Mouse (Mus musculus): ENCODE measurements around the gene Lif. TPM values are rescaled to one million over a fixed set of nuclear protein-coding genes. Genes with fewer than 3 reads are reported as not detected.

Lif gene
- polyA plus RNA-seq, 1 experiment, result 0.90 TPM

DNA sequence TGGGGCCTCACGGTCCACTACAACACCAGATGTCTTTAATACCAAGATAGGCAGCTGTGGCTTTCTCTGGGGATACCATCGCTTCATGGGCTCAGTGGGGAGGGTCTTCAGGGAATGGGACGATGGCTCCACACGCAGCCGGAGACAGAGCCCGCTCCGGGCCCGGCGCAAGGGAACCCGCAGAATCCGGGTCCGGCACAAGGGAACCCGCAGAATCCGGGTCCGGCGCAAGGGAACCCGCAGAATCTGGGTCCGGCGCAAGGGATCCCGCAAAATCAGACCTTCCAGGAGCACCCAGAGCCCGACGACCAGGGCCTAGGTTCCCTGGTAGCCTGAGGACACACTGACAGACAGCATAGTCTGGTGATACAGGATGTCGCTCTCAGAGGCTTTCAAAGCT, 17.7 kb upstream of the Lif start:
- Histone ChIP-seq H3K4me3 (ENCODE audit: insufficient read depth, low read length) (no peak overlapping the region), H3K27ac (ENCODE audit: insufficient read depth, low read length) (no peak overlapping the region), H3K4me1 (ENCODE audit: control insufficient read depth, insufficient read depth, low read length) (no peaks in the 10 kb centered on the region)
- TF ChIP-seq POLR2A (IDR thresholded peaks at IDR 0.05; ENCODE audit: extremely low read depth, insufficient read depth, low read length), result no peak

- H3K4me3 ChIP-seq (ENCODE audit: insufficient read depth, low read length), result no peak overlapping the region
These were observed 17.2 kb upstream of the Lif start for GRCm38 (mm10) chr11:4240151-4240550.

DNA sequence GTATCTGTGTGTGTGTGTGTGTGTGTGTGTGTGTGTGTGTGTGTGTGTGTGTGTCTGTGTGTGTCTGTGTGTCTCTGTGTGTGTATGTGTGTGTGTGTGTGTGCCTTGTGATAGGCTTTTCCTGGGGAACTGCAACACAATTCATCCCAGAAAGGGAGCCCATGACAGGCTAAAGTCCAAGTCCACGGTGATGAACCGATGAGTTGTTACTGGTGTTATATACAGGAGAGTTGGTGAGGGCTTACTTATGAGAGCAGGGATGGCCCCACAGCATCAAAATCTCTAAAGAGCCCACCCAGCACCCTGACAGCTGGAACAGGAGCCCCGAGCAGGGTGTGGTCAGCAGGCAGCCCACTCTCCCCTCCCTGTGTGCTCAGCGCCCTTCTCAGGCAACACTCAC, 16.2 kb upstream of the Lif start:
- Histone ChIP-seq H3K4me3 (ENCODE audit: insufficient read depth, low read length) (no peak overlapping the region), H3K27ac (ENCODE audit: insufficient read depth, low read length) (no peak overlapping the region), H3K4me1 (ENCODE audit: control insufficient read depth, insufficient read depth, low read length) (no peaks in the 10 kb centered on the region)
- TF ChIP-seq POLR2A (IDR thresholded peaks at IDR 0.05; ENCODE audit: extremely low read depth, insufficient read depth, low read length) (no peak), CTCF (IDR thresholded peaks at IDR 0.05; ENCODE audit: extremely low read depth, insufficient read depth, low read length) (no peak)

More at GRCm38 (mm10) chr11:4240151-4240550, 17.2 kb upstream of the Lif start:
- no peak for TF ChIP-seq POLR2A (IDR thresholded peaks at IDR 0.05; ENCODE audit: extremely low read depth, insufficient read depth, low read length)
- TF ChIP-seq CTCF (IDR thresholded peaks at IDR 0.05; ENCODE audit: extremely low read depth, insufficient read depth, low read length), result no peak
- Histone ChIP-seq H3K27ac (ENCODE audit: insufficient read depth, low read length) (no peak overlapping the region), H3K4me1 (ENCODE audit: control insufficient read depth, insufficient read depth, low read length) (no peaks in the 10 kb centered on the region)

DNA sequence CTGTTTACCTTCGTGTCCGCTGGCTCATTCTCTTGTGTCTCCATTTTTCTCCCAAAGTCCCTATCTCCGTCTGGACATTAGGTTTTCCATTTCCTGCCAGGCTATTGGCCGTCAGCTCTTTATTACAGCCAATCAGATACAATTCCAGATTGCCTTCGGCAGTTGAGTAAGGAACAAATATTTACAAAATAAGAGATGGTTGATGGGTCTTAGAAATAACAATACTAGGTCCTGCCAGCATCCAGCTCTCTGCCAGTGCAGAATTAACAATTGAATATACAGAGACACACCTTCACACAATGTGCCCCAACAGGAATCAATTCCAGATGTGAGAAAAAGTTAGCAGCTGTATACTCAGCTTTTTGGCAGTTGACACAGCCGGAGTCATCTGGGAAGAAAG, 11.2 kb upstream of the Lif start:
- H3K4me1 ChIP-seq (ENCODE audit: control insufficient read depth, insufficient read depth, low read length), result no peaks in the 10 kb centered on the region
- TF ChIP-seq CTCF (IDR thresholded peaks at IDR 0.05; ENCODE audit: extremely low read depth, insufficient read depth, low read length) (no peak), POLR2A (IDR thresholded peaks at IDR 0.05; ENCODE audit: extremely low read depth, insufficient read depth, low read length) (no peak)
- H3K27ac ChIP-seq (ENCODE audit: insufficient read depth, low read length), result no peak overlapping the region
- no peak overlapping the region for H3K4me3 ChIP-seq (ENCODE audit: insufficient read depth, low read length)

- Histone ChIP-seq H3K27ac (ENCODE audit: insufficient read depth, low read length) (no peak overlapping the region), H3K4me3 (ENCODE audit: insufficient read depth, low read length) (no peak overlapping the region), H3K4me1 (ENCODE audit: control insufficient read depth, insufficient read depth, low read length) (0 out of 2 replicates have a peak, but pooled peaks cover 1% of the 10 kb centered on the region)
- no peak for TF ChIP-seq CTCF (IDR thresholded peaks at IDR 0.05; ENCODE audit: extremely low read depth, insufficient read depth, low read length)
- TF ChIP-seq POLR2A (IDR thresholded peaks at IDR 0.05; ENCODE audit: extremely low read depth, insufficient read depth, low read length), result no peak
These were observed 10.7 kb upstream of the Lif start for GRCm38 (mm10) chr11:4246623-4247022.

DNA sequence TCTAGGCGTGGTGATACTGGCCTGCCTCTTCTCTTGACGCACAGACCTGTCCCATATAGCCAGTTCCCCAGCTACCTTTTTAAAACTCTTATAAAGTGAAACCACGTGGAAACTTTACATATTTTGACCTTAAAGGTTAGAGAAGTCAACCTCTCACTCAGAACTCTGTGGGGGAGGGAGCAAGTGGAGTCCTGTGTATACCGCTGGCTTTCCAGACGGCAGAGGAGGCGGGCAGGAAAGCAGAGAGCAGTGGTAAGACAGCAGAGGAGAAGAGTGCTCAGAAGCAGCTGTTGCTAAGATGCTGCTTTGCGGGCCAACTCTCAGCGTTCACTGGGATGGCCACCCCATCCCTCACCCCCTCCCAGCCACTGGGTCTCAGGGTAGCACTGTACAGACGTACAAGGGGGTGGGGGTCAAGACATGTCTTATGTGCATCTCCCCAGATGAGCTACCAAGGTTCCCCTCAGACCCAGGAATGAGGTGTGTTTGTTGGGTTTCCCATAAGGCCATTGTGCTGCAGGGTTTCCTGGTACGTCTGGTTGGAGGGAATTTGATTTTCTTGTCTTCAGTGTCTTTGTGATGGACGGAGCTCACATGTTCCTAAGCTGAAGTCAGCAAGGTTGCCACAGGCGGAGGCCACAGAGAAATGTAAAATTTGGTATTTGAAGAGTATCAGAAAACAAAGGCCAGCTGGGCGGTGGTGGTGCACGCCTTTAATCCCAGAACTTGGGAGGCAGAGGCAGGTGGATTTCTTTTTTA, 10.0 kb upstream of the Lif start:
- no peak for TF ChIP-seq CTCF (IDR thresholded peaks at IDR 0.05; ENCODE audit: extremely low read depth, insufficient read depth, low read length)

GRCm38 (mm10) chr11:4249151-4249550, 8.2 kb upstream of the Lif start:
- Histone ChIP-seq H3K4me1 (ENCODE audit: control insufficient read depth, insufficient read depth, low read length) (0 out of 2 replicates have a peak, but pooled peaks cover 2% of the 10 kb centered on the region), H3K27ac (ENCODE audit: insufficient read depth, low read length) (no peak overlapping the region), H3K4me3 (ENCODE audit: insufficient read depth, low read length) (no peak overlapping the region)
- TF ChIP-seq POLR2A (IDR thresholded peaks at IDR 0.05; ENCODE audit: extremely low read depth, insufficient read depth, low read length) (no peak), CTCF (IDR thresholded peaks at IDR 0.05; ENCODE audit: extremely low read depth, insufficient read depth, low read length) (no peak)

More for the DNA sequence above, 10.0 kb upstream of the Lif start:
- Histone ChIP-seq H3K27ac (ENCODE audit: insufficient read depth, low read length) (no peak overlapping the region), H3K4me3 (ENCODE audit: insufficient read depth, low read length) (no peak overlapping the region), H3K4me1 (ENCODE audit: control insufficient read depth, insufficient read depth, low read length) (0 out of 2 replicates have a peak, but pooled peaks cover 2% of the 10 kb centered on the region)

DNA sequence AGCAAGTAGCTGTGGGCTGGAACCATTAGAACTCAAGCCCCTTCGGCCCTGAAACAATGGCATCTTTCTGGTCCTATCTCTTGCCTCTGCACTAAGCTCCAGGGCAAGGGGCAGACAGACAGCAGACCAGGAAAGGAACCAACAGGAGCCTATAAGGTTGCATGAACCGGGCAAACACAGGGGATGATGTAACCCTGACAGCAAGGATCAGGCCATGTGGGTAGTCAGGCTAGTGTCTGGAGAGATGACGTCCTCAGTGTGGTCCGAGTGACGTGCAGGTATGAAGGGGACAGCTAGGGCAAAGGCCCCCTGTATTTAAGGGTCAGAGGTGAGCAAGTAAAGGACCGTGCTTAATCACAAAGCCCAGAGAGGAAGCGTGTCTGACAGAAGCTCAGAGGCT, 7.1 kb upstream of the Lif start:
- TF ChIP-seq CTCF (IDR thresholded peaks at IDR 0.05; ENCODE audit: extremely low read depth, insufficient read depth, low read length), result no peak
- TF ChIP-seq POLR2A (IDR thresholded peaks at IDR 0.05; ENCODE audit: extremely low read depth, insufficient read depth, low read length), result no peak
- H3K4me1 ChIP-seq (ENCODE audit: control insufficient read depth, insufficient read depth, low read length), result 0 out of 2 replicates have a peak, but pooled peaks cover 2% of the 10 kb centered on the region
- no peak overlapping the region for H3K27ac ChIP-seq (ENCODE audit: insufficient read depth, low read length)
- H3K4me3 ChIP-seq (ENCODE audit: insufficient read depth, low read length), result no peak overlapping the region

DNA sequence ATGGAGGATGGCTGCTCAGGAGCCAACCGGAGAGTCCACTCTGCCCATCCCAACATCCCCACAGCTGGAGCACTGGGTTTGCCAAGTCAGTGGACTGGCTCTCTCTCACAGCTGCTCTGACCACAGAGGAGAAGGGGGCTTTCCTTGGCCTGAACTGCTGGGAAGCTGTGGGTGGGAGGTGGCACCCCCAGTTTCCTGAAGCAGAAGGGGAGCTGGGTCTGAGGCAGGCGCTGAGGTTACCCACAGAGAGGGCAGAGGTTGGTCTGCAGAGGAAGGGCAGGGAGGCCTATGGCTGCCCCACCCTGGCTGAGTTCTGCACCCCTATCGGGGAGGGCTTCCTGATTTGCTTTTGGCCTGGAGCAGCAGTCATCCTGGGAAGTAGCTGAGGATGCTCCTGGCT, 6.0 kb upstream of the Lif start:
- H3K4me1 ChIP-seq (ENCODE audit: control insufficient read depth, insufficient read depth, low read length), result 0 out of 2 replicates have a peak, but pooled peaks cover 2% of the 10 kb centered on the region
- no peak overlapping the region for H3K27ac ChIP-seq (ENCODE audit: insufficient read depth, low read length)
- TF ChIP-seq POLR2A (IDR thresholded peaks at IDR 0.05; ENCODE audit: extremely low read depth, insufficient read depth, low read length) (no peak), CTCF (IDR thresholded peaks at IDR 0.05; ENCODE audit: extremely low read depth, insufficient read depth, low read length) (no peak)
- H3K4me3 ChIP-seq (ENCODE audit: insufficient read depth, low read length), result no peak overlapping the region

- Histone ChIP-seq H3K4me1 (ENCODE audit: control insufficient read depth, insufficient read depth, low read length) (0 out of 2 replicates have a peak, but pooled peaks cover 2% of the 10 kb centered on the region), H3K27ac (ENCODE audit: insufficient read depth, low read length) (no peak overlapping the region), H3K4me3 (ENCODE audit: insufficient read depth, low read length) (no peak overlapping the region)
- TF ChIP-seq CTCF (IDR thresholded peaks at IDR 0.05; ENCODE audit: extremely low read depth, insufficient read depth, low read length) (no peak), POLR2A (IDR thresholded peaks at IDR 0.05; ENCODE audit: extremely low read depth, insufficient read depth, low read length) (no peak)
These were observed 4.5 kb upstream of the Lif start for GRCm38 (mm10) chr11:4252886-4253285.

All from cortical plate, adult 2 months (tissue).